Comparison of ENCODE assay signal across 15 mouse cellular contexts in genomic region chr9:72790530-72791212, GRCm38 (mm10). TPM values are rescaled to one million over a fixed set of nuclear protein-coding genes. Genes with fewer than 3 reads are reported as not detected.
DNase-seq lines count a peak whose midpoint lies in the region; ATAC-seq and TF ChIP-seq lines count a peak whose summit lies in the region.
"Had no signal": no experiment of that assay in that cellular context is flagged by ENCODE, and none has a peak within 500 bp of the region (broad histone marks: within the 10 kb centered on the region; RNA-seq: fewer than 3 reads in every experiment).

No protein-coding gene starts in this region.

- no peaks in the 10 kb centered on the region for H3K27me3 ChIP-seq in heart, postnatal 0 days (ENCODE audit: control insufficient read depth, insufficient read depth, low read length)
- no peaks in the 10 kb centered on the region for H3K27me3 ChIP-seq in stomach, embryonic 16.5 days (ENCODE audit: control insufficient read depth, insufficient read depth, low read length)
- no peaks in the 10 kb centered on the region for H3K27me3 ChIP-seq in stomach, postnatal 0 days (ENCODE audit: control insufficient read depth, insufficient read depth, low read length)
- H3K27me3 ChIP-seq: stomach, embryonic 15.5 days had no signal

- ATAC-seq in heart, postnatal 0 days (ENCODE audit: insufficient read depth, low read depth) = no peak
- ATAC-seq in stomach, embryonic 16.5 days (ENCODE audit: insufficient read depth, low FRiP score) = 0 out of 2 replicates have a peak, but pooled peaks have one; percentile 37
- ATAC-seq in stomach, postnatal 0 days (ENCODE audit: low FRiP score, low TSS enrichment) = no peak
- ATAC-seq: forebrain, embryonic 15.5 days had no signal

- no peak overlapping the region; the same call in 1 of the 2 replicates for H3K4me2 ChIP-seq in heart, postnatal 0 days (ENCODE audit: low read depth, low read length)
- H3K4me2 ChIP-seq in stomach, embryonic 16.5 days (ENCODE audit: low read depth, low read length) = no peak overlapping the region
- H3K4me2 ChIP-seq in stomach, postnatal 0 days (replicated peaks; ENCODE audit: low read depth) = no peak overlapping the region
- H3K4me2 ChIP-seq: forebrain, embryonic 15.5 days; stomach, embryonic 15.5 days had no signal

- H3K4me1 ChIP-seq in heart, postnatal 0 days (ENCODE audit: control insufficient read depth, insufficient read depth) = peaks cover 12% of the 10 kb centered on the region
- H3K4me1 ChIP-seq in stomach, embryonic 16.5 days (ENCODE audit: control insufficient read depth, insufficient read depth, low read length) = 0 out of 2 replicates have a peak, but pooled peaks cover 8% of the 10 kb centered on the region
- no peaks in the 10 kb centered on the region for H3K4me1 ChIP-seq in stomach, postnatal 0 days (replicated peaks; ENCODE audit: control insufficient read depth, insufficient read depth)
- H3K4me1 ChIP-seq: forebrain, embryonic 15.5 days; stomach, embryonic 15.5 days had no signal

- no peaks in the 10 kb centered on the region; the same call in 1 of the 2 replicates for H3K9me3 ChIP-seq in heart, postnatal 0 days (replicated peaks; ENCODE audit: control insufficient read depth, low read length)
- H3K9me3 ChIP-seq in stomach, embryonic 16.5 days (replicated peaks; ENCODE audit: control insufficient read depth, low read length) = no peaks in the 10 kb centered on the region
- H3K9me3 ChIP-seq in stomach, postnatal 0 days (ENCODE audit: control insufficient read depth, low read length) = no peaks in the 10 kb centered on the region
- H3K9me3 ChIP-seq: forebrain, embryonic 15.5 days; stomach, embryonic 15.5 days had no signal

- TF ChIP-seq EP300 in heart, postnatal 0 days (IDR thresholded peaks at IDR 0.05; ENCODE audit: low read depth) = no peak
- TF ChIP-seq EP300 in stomach, postnatal 0 days (optimal IDR thresholded peaks at IDR 0.05) = no peak

- H3K27ac ChIP-seq in heart, postnatal 0 days (ENCODE audit: low read depth) = peak overlapping the region; percentile 4; the same call in 1 of the 2 replicates
- H3K27ac ChIP-seq in stomach, embryonic 16.5 days (ENCODE audit: low read length) = 0 out of 2 replicates have a peak overlapping the region, but pooled peaks have one; percentile 15
- H3K27ac ChIP-seq in stomach, postnatal 0 days (replicated peaks) = no peak overlapping the region
- H3K27ac ChIP-seq: forebrain, embryonic 15.5 days; stomach, embryonic 15.5 days had no signal

- DNase-seq in embryo, embryonic 11 days = peak; percentile 33
- no peak for DNase-seq in embryo, embryonic 10.5 days (ENCODE audit: low spot score)
- no peak for DNase-seq in heart, postnatal 0 days (ENCODE audit: low spot score)
- DNase-seq in heart, adult 11 months = no peak
- DNase-seq in stomach, postnatal 0 days (ENCODE audit: low spot score) = no peak
- peak; percentile 14 for DNase-seq in skeletal muscle tissue, adult 2 months (ENCODE audit: low read depth, low spot score)
- no peak for DNase-seq in thymus, postnatal 0 days (ENCODE audit: low spot score)
- DNase-seq: adrenal gland, adult 8-10 months; cerebellum, adult 9-10 months; kidney, adult 18-20 months; layer of hippocampus, postnatal 36 days had no signal

- 48% methylated on average over 14 of the region's 14 CpGs for WGBS in heart, postnatal 0 days
- WGBS in stomach, embryonic 16.5 days = 44% methylated on average over 14 of the region's 14 CpGs
- 45% methylated on average over 14 of the region's 14 CpGs for WGBS in stomach, postnatal 0 days

- H3K9ac ChIP-seq in heart, postnatal 0 days (replicated peaks; ENCODE audit: low read depth, low read length) = no peak overlapping the region
- H3K9ac ChIP-seq in stomach, embryonic 16.5 days (ENCODE audit: low read length) = no peak overlapping the region
- no peak overlapping the region for H3K9ac ChIP-seq in stomach, postnatal 0 days (ENCODE audit: low read length)
- H3K9ac ChIP-seq: forebrain, embryonic 15.5 days; stomach, embryonic 15.5 days had no signal

- no peaks in the 10 kb centered on the region for H3K36me3 ChIP-seq in heart, postnatal 0 days (replicated peaks; ENCODE audit: control insufficient read depth, insufficient read depth, low read length)
- H3K36me3 ChIP-seq in stomach, embryonic 16.5 days (ENCODE audit: control insufficient read depth, insufficient read depth, low read length) = no peaks in the 10 kb centered on the region
- H3K36me3 ChIP-seq in stomach, postnatal 0 days (ENCODE audit: control insufficient read depth, insufficient read depth, low read length) = no peaks in the 10 kb centered on the region
- H3K36me3 ChIP-seq: forebrain, embryonic 15.5 days; midbrain, embryonic 10.5 days; stomach, embryonic 15.5 days had no signal

- TF ChIP-seq CTCF in heart, postnatal 0 days (IDR thresholded peaks at IDR 0.05; ENCODE audit: low read depth) = no peak
- no peak for TF ChIP-seq CTCF in stomach, postnatal 0 days (IDR thresholded peaks at IDR 0.05; ENCODE audit: low read depth)

- H3K4me3 ChIP-seq in heart, postnatal 0 days (ENCODE audit: low read depth, low read length) = no peak overlapping the region
- no peak overlapping the region for H3K4me3 ChIP-seq in stomach, embryonic 16.5 days (replicated peaks; ENCODE audit: low read length)
- no peak overlapping the region for H3K4me3 ChIP-seq in stomach, postnatal 0 days (ENCODE audit: low read depth, low read length)
- H3K4me3 ChIP-seq: forebrain, embryonic 15.5 days; stomach, embryonic 15.5 days had no signal

RNA-seq across cellular contexts. Expression of gene Prtg, which starts 16.0 kb away (rescaled TPM):
- 0.04 and 0.73 TPM in 2 replicates for total RNA-seq in heart, postnatal 0 days (2014; rRNA removed; ENCODE audit: low replicate concordance)
- polyA plus RNA-seq in heart, postnatal 0 days (2015; fragmentation: Nextera tagmentation; extraction: Ambion mirVana) = 0.15 and 0.31 TPM in 2 replicates
- polyA plus RNA-seq in stomach, embryonic 16.5 days (2015; fragmentation: Nextera tagmentation; extraction: Ambion mirVana) = 0.25 and 0.31 TPM in 2 replicates
- polyA plus RNA-seq in stomach, postnatal 0 days (2015; fragmentation: Nextera tagmentation; extraction: Ambion mirVana) = 0.06 TPM in 2 replicates
- 0.13 and 0.17 TPM in 2 replicates for polyA plus RNA-seq in thymus, postnatal 0 days (2015; fragmentation: Nextera tagmentation; extraction: Ambion mirVana)

Comparison
In these comparisons a context has a peak if more than half of its experiments do, and no peak if none do; other contexts are left out.
1. DNase-seq: peak in embryo, embryonic 11 days (single experiment) and skeletal muscle tissue, adult 2 months (single experiment); none in embryo, embryonic 10.5 days (single experiment), heart, postnatal 0 days (single experiment), heart, adult 11 months (single experiment), stomach, postnatal 0 days (single experiment) and thymus, postnatal 0 days (single experiment).